Mouse (Mus musculus): ENCODE measurements around the gene Zdhhc8.

Gene Zdhhc8

GRCm38 (mm10) chr16:18231047-18231446 lies 3.9 kb downstream of the Zdhhc8 start:
- DNase-seq (ENCODE audit: low spot score in 2 of 2): no peak

GRCm38 (mm10) chr16:18230617-18231016 lies 4.3 kb downstream of the Zdhhc8 start:
- no peak for DNase-seq (ENCODE audit: low spot score in 2 of 2)

DNA sequence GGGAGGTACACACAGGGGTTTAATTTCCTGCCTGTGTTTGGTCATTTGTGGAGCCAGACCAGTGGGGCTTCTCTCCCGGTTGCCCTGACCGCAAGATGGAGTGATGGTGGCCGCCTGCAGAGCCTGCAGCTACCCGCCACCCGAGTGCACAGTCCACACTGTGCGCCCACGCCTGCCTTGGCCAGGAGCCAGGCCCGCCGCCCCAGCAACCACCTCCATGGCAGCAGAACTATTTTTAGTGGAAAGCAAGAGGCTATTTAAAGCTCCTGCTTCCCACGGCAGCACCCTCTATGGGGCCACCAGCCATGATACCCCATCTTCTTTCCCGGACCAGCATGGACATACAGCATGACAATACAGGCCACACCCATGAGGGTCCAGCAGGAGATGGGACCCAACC lies 5.3 kb downstream of the Zdhhc8 start:
- DNase-seq (ENCODE audit: low spot score in 2 of 2): peak in 1 of 2 experiments; percentile 61

DNA sequence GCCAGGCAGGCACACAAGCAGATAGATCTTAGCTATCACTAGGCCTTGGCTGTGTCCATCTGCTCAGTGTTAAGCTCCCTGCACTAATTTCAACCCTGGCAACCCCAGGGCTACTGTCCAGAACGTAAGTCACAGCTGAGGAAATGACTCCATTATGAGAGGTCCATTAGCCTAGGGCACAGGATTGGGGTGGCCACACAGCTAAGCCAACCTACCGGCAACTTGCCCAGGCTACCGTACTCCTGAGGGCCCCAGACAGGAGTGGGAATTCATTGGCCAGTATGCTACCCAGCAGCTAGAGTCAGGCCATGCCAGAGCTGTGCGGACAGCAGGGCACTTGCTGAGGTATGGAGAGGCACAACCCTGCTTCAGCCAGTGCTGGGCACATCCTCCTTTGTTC lies 6.1 kb downstream of the Zdhhc8 start:
- DNase-seq (ENCODE audit: low spot score in 2 of 2): no peak

- DNase-seq (ENCODE audit: low spot score in 2 of 2): no peak
These were observed 7.0 kb downstream of the Zdhhc8 start for GRCm38 (mm10) chr16:18227897-18228422.

DNA sequence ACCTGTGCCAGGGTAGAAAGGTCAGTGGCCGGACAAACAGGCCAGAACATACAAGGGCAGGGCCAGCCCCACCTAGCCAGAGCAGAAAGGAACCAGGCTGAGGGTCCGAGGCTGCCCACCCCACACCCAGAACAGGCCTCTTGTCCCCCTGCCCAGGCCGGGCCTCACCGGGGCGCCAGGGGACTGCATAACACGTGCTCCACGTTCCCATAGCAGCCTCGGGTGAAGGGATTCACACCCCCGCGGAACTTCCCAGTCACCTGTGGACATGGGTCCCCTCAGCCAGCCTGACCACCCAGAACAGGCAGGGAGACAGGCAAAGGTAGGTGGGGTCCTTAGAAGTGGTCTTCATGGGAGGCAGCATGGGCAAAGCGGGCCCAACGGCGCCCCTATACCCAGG lies 7.7 kb downstream of the Zdhhc8 start:
- DNase-seq (ENCODE audit: low spot score in 2 of 2): no peak

- no peak for DNase-seq (ENCODE audit: low spot score in 2 of 2)
These were observed 12.7 kb downstream of the Zdhhc8 start for GRCm38 (mm10) chr16:18222188-18222587.

DNA sequence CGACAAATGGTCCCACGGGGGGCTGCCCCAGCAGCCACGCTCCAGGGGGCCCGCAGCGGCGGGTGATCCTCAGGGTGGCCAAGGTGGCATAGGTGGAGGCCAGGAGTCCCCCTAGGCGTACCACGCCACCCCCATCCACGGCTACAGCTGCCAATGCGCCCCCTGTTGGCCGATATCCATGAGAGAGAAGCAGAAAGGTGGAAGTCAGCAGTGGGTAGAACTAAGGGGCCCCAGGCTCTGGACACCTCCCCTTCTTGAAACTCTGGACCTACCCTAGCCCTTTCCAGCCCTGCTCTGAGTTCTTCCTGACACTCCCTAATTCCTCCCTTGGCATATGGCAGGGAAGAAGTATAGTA lies 13.4 kb downstream of the Zdhhc8 start:
- no peak for DNase-seq (ENCODE audit: low spot score in 2 of 2)

DNA sequence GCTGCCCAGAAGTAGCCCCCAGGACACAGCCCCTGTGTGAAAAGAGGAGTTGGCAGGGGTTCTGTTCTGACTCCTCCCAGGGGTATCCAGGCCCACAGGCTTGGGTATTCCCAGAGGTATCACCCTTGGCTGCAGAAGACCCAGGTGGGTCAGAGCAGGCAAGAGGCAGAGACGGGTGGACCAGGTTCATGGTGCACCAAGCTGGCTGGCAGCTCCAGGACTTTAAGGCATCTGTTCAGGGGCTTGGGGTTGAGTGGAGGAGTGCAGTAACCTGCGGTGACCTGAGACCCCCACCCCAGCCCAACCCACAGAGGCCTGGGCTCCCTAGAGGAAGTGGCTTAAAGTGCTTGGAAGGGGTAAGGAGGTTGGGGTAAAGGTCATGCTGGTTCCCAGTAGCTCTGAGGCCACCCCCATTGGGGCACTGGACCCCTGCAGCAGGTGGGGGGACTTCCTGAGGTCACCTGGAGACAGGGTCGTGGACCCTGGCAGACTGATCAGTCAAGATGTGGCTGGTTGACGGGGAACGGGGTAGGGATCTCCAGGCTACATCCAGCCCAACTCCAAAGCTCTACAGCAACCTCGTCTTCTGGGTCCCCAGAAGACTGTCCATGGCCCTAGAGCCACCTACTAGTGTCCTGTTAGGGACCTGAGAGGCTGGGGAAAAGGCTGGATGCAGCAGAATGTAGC lies 13.9 kb downstream of the Zdhhc8 start:
- DNase-seq (ENCODE audit: low spot score in 2 of 2): no peak

DNA sequence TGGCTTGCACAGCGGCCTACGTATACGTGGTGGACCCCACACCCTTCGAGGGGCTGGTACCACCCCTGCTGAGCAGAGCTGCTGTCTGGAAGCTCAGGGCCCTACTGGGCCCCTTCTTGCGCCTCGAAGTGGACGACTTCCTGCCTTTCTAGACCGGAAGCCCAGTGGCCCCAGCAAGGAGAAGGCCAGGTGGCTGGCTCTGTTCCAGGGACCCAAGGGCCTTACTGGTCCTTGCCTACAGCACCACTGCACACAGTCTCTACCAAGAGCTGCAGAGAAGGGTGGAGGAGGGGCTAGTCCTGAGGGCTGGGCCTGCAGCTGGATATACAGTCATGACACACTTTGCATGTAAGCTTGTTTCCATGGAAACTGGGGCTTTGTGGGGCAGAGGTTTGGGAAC lies 14.9 kb downstream of the Zdhhc8 start:
- no peak for DNase-seq (ENCODE audit: low spot score in 2 of 2)

DNA sequence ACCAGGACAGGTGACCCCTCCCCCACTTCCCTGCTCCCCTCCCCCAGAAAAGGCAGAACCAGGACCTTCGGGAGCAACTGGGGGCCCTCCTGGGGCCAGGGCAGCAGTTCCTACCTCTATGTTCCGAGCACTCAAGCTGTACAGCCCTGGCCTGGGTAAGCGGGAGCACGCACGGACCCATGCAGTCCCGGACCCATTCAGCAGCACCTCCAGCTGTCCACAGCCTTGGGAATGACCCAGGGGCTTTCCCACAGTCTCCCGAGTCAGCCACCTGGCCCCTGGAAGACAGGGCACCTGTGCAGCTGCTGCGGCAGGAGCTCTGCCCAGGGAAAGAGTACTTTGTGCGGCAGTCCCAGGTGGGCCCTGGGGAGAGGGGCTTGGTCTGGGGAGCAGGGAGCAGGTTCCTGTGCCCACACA lies 16.3 kb downstream of the Zdhhc8 start:
- no peak for DNase-seq (ENCODE audit: low spot score in 2 of 2)

DNA sequence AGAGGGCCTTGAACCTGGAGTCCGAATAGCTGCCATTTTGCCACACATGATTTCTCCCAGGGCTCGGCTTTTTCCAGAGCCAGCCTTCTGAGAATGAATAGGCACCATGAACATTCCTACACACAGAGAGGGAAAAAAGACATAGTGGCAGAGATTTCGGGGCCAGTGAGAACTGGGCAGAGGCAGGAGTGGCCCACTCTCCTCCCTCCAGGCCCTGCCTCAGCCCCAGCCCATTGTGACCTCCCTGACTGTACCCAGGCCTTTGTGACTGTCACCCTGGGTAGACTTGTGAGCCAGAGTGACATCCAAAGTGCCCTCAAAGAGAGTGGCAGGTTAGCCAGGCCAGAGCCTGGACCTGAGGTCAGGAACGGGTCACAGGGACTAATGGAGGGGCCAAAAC lies 17.4 kb downstream of the Zdhhc8 start, which contains the start of gene Ccdc188:
Ccdc188 (plus strand) TSS at position 301 of the 400 bp plus-strand sequence.
- DNase-seq (ENCODE audit: low spot score in 2 of 2): no peak

DNA sequence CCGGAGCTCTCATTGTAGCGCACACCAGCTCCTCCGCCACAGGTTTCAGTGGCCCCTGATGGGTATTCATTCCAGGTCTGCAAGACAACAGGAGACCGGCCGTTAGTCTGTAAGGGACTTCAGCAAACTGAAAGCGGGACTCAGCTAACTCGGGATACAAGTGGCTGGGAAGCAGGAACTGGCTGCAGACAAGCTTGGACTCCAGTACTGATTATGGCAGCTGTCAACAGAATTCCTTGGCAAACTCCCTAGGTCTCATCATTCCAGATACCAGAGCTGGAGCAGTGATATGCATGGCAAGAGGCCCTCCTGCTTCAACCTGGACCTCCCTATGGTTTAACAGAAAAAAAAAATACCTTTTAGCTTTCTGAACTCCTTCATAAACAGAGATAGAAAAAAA lies 20.1 kb downstream of the Zdhhc8 start:
- DNase-seq (ENCODE audit: low spot score in 2 of 2): no peak

GRCm38 (mm10) chr16:18213689-18214088 lies 21.2 kb downstream of the Zdhhc8 start:
- DNase-seq (ENCODE audit: low spot score in 2 of 2): no peak

- peak; percentile 65 to 77 for DNase-seq (ENCODE audit: low spot score in 2 of 2)
These were observed 23.3 kb downstream of the Zdhhc8 start for GRCm38 (mm10) chr16:18211417-18212171.

DNA sequence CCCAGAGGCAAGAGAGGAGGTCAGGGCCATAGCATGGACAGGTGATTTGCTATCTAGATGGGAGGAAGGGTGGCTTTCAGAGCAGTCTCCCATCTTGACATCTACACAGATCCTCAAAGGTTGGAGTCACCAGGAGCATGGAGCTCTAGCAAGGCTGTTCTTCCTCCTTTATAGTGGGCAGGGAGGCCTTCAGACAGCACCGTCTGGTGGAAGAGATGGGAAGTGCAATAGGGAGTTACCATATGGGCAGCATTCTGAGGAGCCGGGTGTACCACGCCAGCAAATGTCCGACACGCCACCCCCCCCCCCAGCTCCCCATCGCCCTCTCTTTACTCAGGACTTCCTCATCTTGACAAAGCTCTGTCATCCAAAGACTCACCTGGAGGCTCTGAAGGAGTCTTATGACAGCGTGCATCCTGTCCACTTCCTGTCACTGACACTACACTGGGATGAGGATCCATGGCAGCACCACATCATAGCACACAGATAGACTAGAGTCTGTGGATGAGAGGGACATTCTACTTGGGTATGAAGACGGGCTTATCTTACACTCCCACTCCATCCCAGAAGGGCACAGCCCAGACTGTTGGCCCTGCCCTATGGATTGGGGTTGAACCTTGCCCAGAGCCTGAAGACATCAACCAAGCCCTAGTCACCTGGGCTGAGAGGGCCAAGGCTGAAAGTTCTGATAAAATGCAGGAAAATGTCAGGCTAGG lies 24.1 kb downstream of the Zdhhc8 start:
- DNase-seq (ENCODE audit: low spot score in 2 of 2): no peak

- DNase-seq (ENCODE audit: low spot score in 2 of 2): no peak
These were observed 31.4 kb downstream of the Zdhhc8 start for GRCm38 (mm10) chr16:18203430-18204091.

GRCm38 (mm10) chr16:18202061-18202460 lies 32.9 kb downstream of the Zdhhc8 start:
- DNase-seq (ENCODE audit: low spot score in 2 of 2): no peak

DNA sequence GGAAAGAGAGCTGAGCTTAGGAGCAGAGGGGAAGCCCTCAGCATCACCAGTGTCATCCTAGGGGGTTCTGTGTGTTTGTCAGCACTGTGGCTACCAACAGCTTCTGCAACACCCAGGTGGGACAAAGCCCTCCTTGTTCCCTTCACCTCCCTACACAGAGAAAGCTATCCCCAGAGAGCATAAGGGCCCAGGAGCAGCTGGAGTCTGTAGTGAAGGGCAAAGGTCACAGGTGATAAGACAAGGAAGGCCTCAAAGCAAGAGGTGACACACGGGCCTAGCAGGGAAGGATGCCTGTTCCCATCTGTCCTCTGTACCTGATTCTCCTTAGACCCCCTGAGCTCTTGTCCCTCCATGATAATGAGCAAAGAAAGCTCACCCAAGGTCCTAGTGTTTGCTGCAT lies 33.3 kb downstream of the Zdhhc8 start:
- DNase-seq (ENCODE audit: low spot score in 2 of 2): no peak

DNA sequence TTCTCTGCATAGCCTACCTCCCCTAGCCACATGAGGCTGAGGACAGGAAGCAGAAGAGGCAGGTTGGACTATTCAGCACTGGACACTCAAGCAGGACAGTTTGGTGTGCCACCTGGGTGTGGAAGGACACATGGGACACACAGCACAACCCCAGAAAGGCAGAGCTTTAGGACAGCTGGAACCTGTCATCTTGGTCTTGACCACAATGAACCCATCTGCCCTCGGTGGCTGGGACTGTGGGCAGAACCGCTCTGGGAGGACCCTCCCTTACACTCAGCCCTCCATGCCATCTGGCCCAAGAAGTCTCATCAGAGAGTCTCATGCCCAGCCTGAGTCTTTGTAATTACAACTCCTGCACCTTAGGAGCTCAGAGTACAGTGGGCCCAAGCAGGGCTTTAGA lies 34.9 kb downstream of the Zdhhc8 start:
- no peak for DNase-seq (ENCODE audit: low spot score in 2 of 2)

GRCm38 (mm10) chr16:18198365-18199098 lies 36.4 kb downstream of the Zdhhc8 start:
- DNase-seq (ENCODE audit: low spot score in 2 of 2): no peak

Data from heart, adult 9 months (tissue).